Mouse (Mus musculus) kidney, adult 2 months (tissue): ENCODE measurements around the gene Btbd6.

ENCODE experiments used
- CTCF ChIP-seq: fragments of 200-500 bp; conservative IDR thresholded peaks from 2 replicates; pipeline ENCODE4 v1.5.1; 2011; ENCODE audit warnings: low read depth, mild to moderate bottlenecking, control low read depth, low read length, moderate library complexity, mixed read lengths; ENCODE audit not compliant: insufficient read depth, insufficient read length
- POLR2A ChIP-seq: fragments of 200-500 bp; IDR thresholded peaks from one replicate; pipeline ENCODE4 v1.6.1; 2011; ENCODE audit warnings: low read depth, low read length, control low read depth

- TF ChIP-seq CTCF: no peak
- no peak for TF ChIP-seq POLR2A
Observed at GRCm38 (mm10) chr12:112928401-112929241, 47.7 kb upstream of the Btbd6 start.
